In the genomic region with DNA sequence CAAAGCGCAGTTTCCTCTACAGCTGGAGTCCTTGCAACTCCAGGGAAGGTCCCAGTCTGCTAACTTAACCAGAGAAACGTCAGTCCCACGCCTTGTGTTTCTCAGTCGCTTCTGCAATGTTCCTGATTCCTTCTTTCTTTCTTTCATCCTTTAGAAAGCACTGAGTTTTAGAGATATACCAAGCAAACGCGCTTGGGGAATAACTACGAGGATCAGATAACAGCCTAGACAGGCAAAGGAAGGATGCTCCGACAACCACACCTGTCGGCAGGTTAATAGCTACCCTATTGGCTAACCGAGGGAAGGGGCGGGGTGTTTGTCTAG, we compare ENCODE assay signal across 8 mouse cellular contexts. TPM values are rescaled to one million over a fixed set of nuclear protein-coding genes. Genes with fewer than 3 reads are reported as not detected.
DNase-seq lines count a peak whose midpoint lies in the region; ATAC-seq and TF ChIP-seq lines count a peak whose summit lies in the region.

No protein-coding gene starts in this region.

- no peak for ATAC-seq in kidney, postnatal 0 days (replicated peaks; ENCODE audit: low FRiP score, low read depth)
- ATAC-seq in forebrain, postnatal 0 days = no peak
- ATAC-seq in liver, embryonic 13.5 days (ENCODE audit: low read depth) = no peak
- ATAC-seq in stomach, embryonic 16.5 days (ENCODE audit: insufficient read depth, low FRiP score) = no peak

- no peaks in the 10 kb centered on the region for H3K9me3 ChIP-seq in kidney, postnatal 0 days (replicated peaks; ENCODE audit: low read length)
- no peaks in the 10 kb centered on the region for H3K9me3 ChIP-seq in forebrain, postnatal 0 days (ENCODE audit: low read length)
- no peaks in the 10 kb centered on the region for H3K9me3 ChIP-seq in liver, embryonic 13.5 days (replicated peaks)
- H3K9me3 ChIP-seq in stomach, embryonic 16.5 days (replicated peaks; ENCODE audit: control insufficient read depth, low read length) = no peaks in the 10 kb centered on the region

- WGBS in kidney, postnatal 0 days = 4% methylated on average over 11 of the region's 11 CpGs
- WGBS in forebrain, postnatal 0 days = under 1% methylated on average over 11 of the region's 11 CpGs
- WGBS in liver, embryonic 13.5 days (ENCODE audit: insufficient replicate concordance) = under 1% methylated on average over 11 of the region's 11 CpGs
- WGBS in stomach, embryonic 16.5 days = under 1% methylated on average over 11 of the region's 11 CpGs

- H3K27me3 ChIP-seq in kidney, postnatal 0 days (ENCODE audit: insufficient read depth, low read length) = no peaks in the 10 kb centered on the region
- no peaks in the 10 kb centered on the region for H3K27me3 ChIP-seq in forebrain, postnatal 0 days (ENCODE audit: insufficient read depth, low read length)
- H3K27me3 ChIP-seq in liver, embryonic 13.5 days = no peaks in the 10 kb centered on the region
- H3K27me3 ChIP-seq in stomach, embryonic 16.5 days (ENCODE audit: control insufficient read depth, insufficient read depth, low read length) = no peaks in the 10 kb centered on the region

- H3K4me2 ChIP-seq in kidney, postnatal 0 days (ENCODE audit: low read length) = peak overlapping the region; percentile 55
- H3K4me2 ChIP-seq in forebrain, postnatal 0 days (ENCODE audit: low read depth) = peak overlapping the region; percentile 53
- H3K4me2 ChIP-seq in liver, embryonic 13.5 days = peak overlapping the region; percentile 71
- peak overlapping the region; percentile 57 for H3K4me2 ChIP-seq in stomach, embryonic 16.5 days (ENCODE audit: low read depth, low read length)

- H3K9ac ChIP-seq in kidney, postnatal 0 days (ENCODE audit: low read depth, low read length) = no peak overlapping the region
- peak overlapping the region; percentile 36; the same call in 1 of the 2 replicates for H3K9ac ChIP-seq in forebrain, postnatal 0 days
- H3K9ac ChIP-seq in liver, embryonic 13.5 days = 0 out of 2 replicates have a peak overlapping the region, but pooled peaks have one; percentile 14
- H3K9ac ChIP-seq in stomach, embryonic 16.5 days (ENCODE audit: low read length) = peak overlapping the region; percentile 47; the same call in 1 of the 2 replicates

- no peak for DNase-seq in kidney, postnatal 0 days (ENCODE audit: low spot score)
- DNase-seq in kidney, adult 11 months = no peak
- DNase-seq in forebrain, postnatal 0 days = no peak
- no peak for DNase-seq in liver, embryonic 13.5 days
- no peak for DNase-seq in T-cell, adult 2 months (ENCODE audit: low spot score)
- DNase-seq in embryo, embryonic 10.5 days (ENCODE audit: low spot score) = no peak

- H3K4me1 ChIP-seq in kidney, postnatal 0 days (replicated peaks; ENCODE audit: insufficient read depth, low read length) = peaks cover 26% of the 10 kb centered on the region
- peaks cover 13% of the 10 kb centered on the region for H3K4me1 ChIP-seq in brown adipose tissue, adult 24 weeks (ENCODE audit: control insufficient read depth, insufficient read depth, insufficient read length, low read length)
- peaks cover 21% of the 10 kb centered on the region for H3K4me1 ChIP-seq in forebrain, postnatal 0 days (ENCODE audit: insufficient read depth)
- H3K4me1 ChIP-seq in liver, embryonic 13.5 days (replicated peaks) = peaks cover 50% of the 10 kb centered on the region
- peaks cover 24% of the 10 kb centered on the region for H3K4me1 ChIP-seq in stomach, embryonic 16.5 days (ENCODE audit: control insufficient read depth, insufficient read depth, low read length)

- H3K4me3 ChIP-seq in kidney, postnatal 0 days (replicated peaks; ENCODE audit: low read depth, low read length) = peak overlapping the region; percentile 85
- peak overlapping the region; percentile 53 for H3K4me3 ChIP-seq in brown adipose tissue, adult 24 weeks (ENCODE audit: insufficient read depth, low read depth, low read length)
- H3K4me3 ChIP-seq in forebrain, postnatal 0 days (ENCODE audit: low read depth, low read length) = peak overlapping the region; percentile 92
- peak overlapping the region; percentile 99 for H3K4me3 ChIP-seq in liver, embryonic 13.5 days (replicated peaks)
- peak overlapping the region; percentile 53 for H3K4me3 ChIP-seq in stomach, embryonic 16.5 days (replicated peaks; ENCODE audit: low read length)

- H3K27ac ChIP-seq in kidney, postnatal 0 days = peak overlapping the region; percentile 71; the same call in 1 of the 2 replicates
- no peak overlapping the region for H3K27ac ChIP-seq in brown adipose tissue, adult 24 weeks (replicated peaks; ENCODE audit: low read depth, low read length)
- H3K27ac ChIP-seq in forebrain, postnatal 0 days (ENCODE audit: low read depth, low read length) = 0 out of 2 replicates have a peak overlapping the region, but pooled peaks have one; percentile 23
- H3K27ac ChIP-seq in liver, embryonic 13.5 days = peak overlapping the region; percentile 86
- peak overlapping the region; percentile 76 for H3K27ac ChIP-seq in stomach, embryonic 16.5 days (ENCODE audit: low read length)

- H3K36me3 ChIP-seq in kidney, postnatal 0 days (ENCODE audit: insufficient read depth, low read length) = peaks cover 11% of the 10 kb centered on the region; the same call in 1 of the 2 replicates
- peaks cover 19% of the 10 kb centered on the region for H3K36me3 ChIP-seq in forebrain, postnatal 0 days (ENCODE audit: insufficient read depth)
- peaks cover 52% of the 10 kb centered on the region for H3K36me3 ChIP-seq in liver, embryonic 13.5 days
- no peaks in the 10 kb centered on the region; the same call in 1 of the 2 replicates for H3K36me3 ChIP-seq in stomach, embryonic 16.5 days (ENCODE audit: control insufficient read depth, insufficient read depth, low read length)

- no peak for TF ChIP-seq CTCF in kidney, postnatal 0 days (IDR thresholded peaks at IDR 0.05; ENCODE audit: low read depth)
- TF ChIP-seq CTCF in forebrain, postnatal 0 days (IDR thresholded peaks at IDR 0.05; ENCODE audit: low read depth) = no peak

RNA-seq across cellular contexts. Expression of a gene that starts 0.8 kb away (rescaled TPM):
- 39.0 and 41.7 TPM in 2 replicates for polyA plus RNA-seq in kidney, postnatal 0 days (2015; fragmentation: Nextera tagmentation; extraction: Ambion mirVana)
- 22.4 and 31.4 TPM in 2 replicates for polyA plus RNA-seq in brown adipose tissue, adult 24 weeks (2012; ENCODE audit: insufficient read depth, insufficient read length, missing spikeins)
- total RNA-seq in forebrain, postnatal 0 days (2014; rRNA removed) = 13.1 and 19.8 TPM in 2 replicates
- 26.7 and 35.4 TPM in 2 replicates for polyA plus RNA-seq in forebrain, postnatal 0 days (2015; fragmentation: Nextera tagmentation; extraction: Ambion mirVana)
- 22.8 and 25.3 TPM in 2 replicates for polyA plus RNA-seq in liver, embryonic 13.5 days (2015; fragmentation: Nextera tagmentation; extraction: Ambion mirVana)
- 43.0 and 44.5 TPM in 2 replicates for polyA plus RNA-seq in stomach, embryonic 16.5 days (2015; fragmentation: Nextera tagmentation; extraction: Ambion mirVana)

RNA-seq across cellular contexts. Expression of a gene that starts 14.5 kb away (rescaled TPM):
- 66.3 and 74.6 TPM in 2 replicates for polyA plus RNA-seq in kidney, postnatal 0 days (2015; fragmentation: Nextera tagmentation; extraction: Ambion mirVana)
- polyA plus RNA-seq in brown adipose tissue, adult 24 weeks (2012; ENCODE audit: insufficient read depth, insufficient read length, missing spikeins) = 18.7 and 20.7 TPM in 2 replicates
- total RNA-seq in forebrain, postnatal 0 days (2014; rRNA removed) = 62.6 and 63.5 TPM in 2 replicates
- 66.3 and 77.8 TPM in 2 replicates for polyA plus RNA-seq in forebrain, postnatal 0 days (2015; fragmentation: Nextera tagmentation; extraction: Ambion mirVana)
- polyA plus RNA-seq in liver, embryonic 13.5 days (2015; fragmentation: Nextera tagmentation; extraction: Ambion mirVana) = 79.1 and 83.7 TPM in 2 replicates
- 79.4 and 89.0 TPM in 2 replicates for polyA plus RNA-seq in stomach, embryonic 16.5 days (2015; fragmentation: Nextera tagmentation; extraction: Ambion mirVana)

RNA-seq across cellular contexts. Expression of a gene that starts 14.6 kb away (rescaled TPM):
- 17.0 and 19.3 TPM in 2 replicates for polyA plus RNA-seq in kidney, postnatal 0 days (2015; fragmentation: Nextera tagmentation; extraction: Ambion mirVana)
- 24.2 and 24.4 TPM in 2 replicates for polyA plus RNA-seq in brown adipose tissue, adult 24 weeks (2012; ENCODE audit: insufficient read depth, insufficient read length, missing spikeins)
- total RNA-seq in forebrain, postnatal 0 days (2014; rRNA removed) = 27.1 and 37.5 TPM in 2 replicates
- polyA plus RNA-seq in forebrain, postnatal 0 days (2015; fragmentation: Nextera tagmentation; extraction: Ambion mirVana) = 34.2 and 39.3 TPM in 2 replicates
- polyA plus RNA-seq in liver, embryonic 13.5 days (2015; fragmentation: Nextera tagmentation; extraction: Ambion mirVana) = 12.7 and 13.0 TPM in 2 replicates
- polyA plus RNA-seq in stomach, embryonic 16.5 days (2015; fragmentation: Nextera tagmentation; extraction: Ambion mirVana) = 17.7 and 19.0 TPM in 2 replicates

RNA-seq across cellular contexts. Expression of a gene that starts 21.3 kb away (rescaled TPM):
- polyA plus RNA-seq in kidney, postnatal 0 days (2015; fragmentation: Nextera tagmentation; extraction: Ambion mirVana) = 17.5 and 18.5 TPM in 2 replicates
- polyA plus RNA-seq in brown adipose tissue, adult 24 weeks (2012; ENCODE audit: insufficient read depth, insufficient read length, missing spikeins) = 17.8 and 19.4 TPM in 2 replicates
- 5.2 and 6.6 TPM in 2 replicates for total RNA-seq in forebrain, postnatal 0 days (2014; rRNA removed)
- polyA plus RNA-seq in forebrain, postnatal 0 days (2015; fragmentation: Nextera tagmentation; extraction: Ambion mirVana) = 10.3 and 10.4 TPM in 2 replicates
- polyA plus RNA-seq in liver, embryonic 13.5 days (2015; fragmentation: Nextera tagmentation; extraction: Ambion mirVana) = 7.2 and 8.6 TPM in 2 replicates
- polyA plus RNA-seq in stomach, embryonic 16.5 days (2015; fragmentation: Nextera tagmentation; extraction: Ambion mirVana) = 12.0 and 14.3 TPM in 2 replicates

RNA-seq across cellular contexts. Expression of a gene that starts 27.1 kb away (rescaled TPM):
- polyA plus RNA-seq in kidney, postnatal 0 days (2015; fragmentation: Nextera tagmentation; extraction: Ambion mirVana) = 637 and 674 TPM in 2 replicates
- 2,482 and 2,632 TPM in 2 replicates for polyA plus RNA-seq in brown adipose tissue, adult 24 weeks (2012; ENCODE audit: insufficient read depth, insufficient read length, missing spikeins)
- total RNA-seq in forebrain, postnatal 0 days (2014; rRNA removed) = 191 and 258 TPM in 2 replicates
- 464 and 597 TPM in 2 replicates for polyA plus RNA-seq in forebrain, postnatal 0 days (2015; fragmentation: Nextera tagmentation; extraction: Ambion mirVana)
- polyA plus RNA-seq in liver, embryonic 13.5 days (2015; fragmentation: Nextera tagmentation; extraction: Ambion mirVana) = 224 and 292 TPM in 2 replicates
- 457 and 491 TPM in 2 replicates for polyA plus RNA-seq in stomach, embryonic 16.5 days (2015; fragmentation: Nextera tagmentation; extraction: Ambion mirVana)
